Mouse (Mus musculus) heart, adult 2 months (tissue): ENCODE data around the gene Ptprn2.

Source experiments
- CTCF ChIP-seq: fragments of 200-600 bp; IDR thresholded peaks from 2 replicates; pipeline ENCODE4 v1.8.1; 2022; ENCODE audit warnings: antibody characterized with exemption, mild to moderate bottlenecking, moderate library complexity
- EP300 ChIP-seq: fragments of 200-500 bp; IDR thresholded peaks from 2 replicates; pipeline ENCODE4 v1.6.1; 2011; ENCODE audit warnings: low read depth, low read length, control low read depth; ENCODE audit not compliant: insufficient read depth
- POLR2A ChIP-seq: fragments of 200-500 bp; IDR thresholded peaks from 2 replicates; pipeline ENCODE4 v1.6.1; 2011; ENCODE audit warnings: mild to moderate bottlenecking, low read depth, low read length, control low read depth; ENCODE audit not compliant: insufficient read depth

- TF ChIP-seq POLR2A, result no peak
- no peak for TF ChIP-seq CTCF
- TF ChIP-seq EP300, result no peak
These were observed 441.6 kb downstream of the Ptprn2 start for GRCm38 (mm10) chr12:116927115-116927514.
